Mouse (Mus musculus) ES-Bruce4 (cell line): ENCODE measurements around the gene Gnb2. TPM values are rescaled to one million over a fixed set of nuclear protein-coding genes. Genes with fewer than 3 reads are reported as not detected.

Source experiments
- H3K27ac ChIP-seq: 2 replicates; pipeline ENCODE4 v1.5.1; 2012; ENCODE audit warnings: low read length, inconsistent platforms; ENCODE audit not compliant: insufficient read depth
- H3K27me3 ChIP-seq: 2 replicates; pipeline ENCODE4 v1.6.1; 2012; ENCODE audit warnings: mild to moderate bottlenecking, low read length, inconsistent platforms; ENCODE audit not compliant: control insufficient read depth, poor library complexity, insufficient read depth, severe bottlenecking
- H3K36me3 ChIP-seq: 2 replicates; pipeline ENCODE4 v1.6.1; 2012; ENCODE audit warnings: inconsistent platforms, mild to moderate bottlenecking, low read length, moderate library complexity; ENCODE audit not compliant: control insufficient read depth, poor library complexity, insufficient read depth, severe bottlenecking
- H3K4me1 ChIP-seq: one replicate; pipeline ENCODE4 v1.8.1; 2011; ENCODE audit warnings: low read length; ENCODE audit not compliant: control insufficient read depth, insufficient read depth
- H3K4me3 ChIP-seq: 2 replicates; pipeline ENCODE4 v1.5.1; 2011; ENCODE audit warnings: low read depth, mild to moderate bottlenecking, low read length
- H3K9ac ChIP-seq: 2 replicates; pipeline ENCODE4 v1.6.1; 2012; ENCODE audit warnings: low read depth, mild to moderate bottlenecking, inconsistent platforms; ENCODE audit not compliant: poor library complexity, severe bottlenecking
- H3K9me3 ChIP-seq: replicated peaks from 2 replicates; pipeline ENCODE4 v1.6.1; 2012; ENCODE audit warnings: mild to moderate bottlenecking, low read length, inconsistent platforms; ENCODE audit not compliant: control insufficient read depth, poor library complexity, insufficient read depth, severe bottlenecking
- CTCF ChIP-seq: IDR thresholded peaks from one replicate; pipeline ENCODE4 v1.8.1; 2011; ENCODE audit warnings: low read depth, low read length
- EP300 ChIP-seq: IDR thresholded peaks from 2 replicates; pipeline ENCODE4 v1.6.1; 2011; ENCODE audit warnings: low read depth, low read length; ENCODE audit not compliant: insufficient read depth
- POLR2A ChIP-seq: IDR thresholded peaks from one replicate; pipeline ENCODE4 v1.8.1; 2011; ENCODE audit warnings: low read length; ENCODE audit not compliant: insufficient read depth
- polyA plus RNA-seq: library from polyadenylated mRNA; stranded (reverse); fragments of >200 nt; gene quantifications from 2 replicates; pipeline ENCODE4 v1.2.4, GENCODE M21; 2011; ENCODE audit warnings: low read depth; ENCODE audit not compliant: missing spikeins, insufficient read depth, insufficient read length

Gnb2 gene
- polyA plus RNA-seq, 1 experiment = 208 TPM

GRCm38 (mm10) chr5:137485851-137486155, 47.5 kb downstream of the Gnb2 start:
- Histone ChIP-seq H3K4me1 (no peaks in the 10 kb centered on the region), H3K36me3 (no peaks in the 10 kb centered on the region), H3K9ac (peak overlapping the region; percentile 60), H3K27ac (no peak overlapping the region), H3K9me3 (no peaks in the 10 kb centered on the region), H3K4me3 (peak overlapping the region; percentile 51), H3K27me3 (no peaks in the 10 kb centered on the region)
- no peak for TF ChIP-seq EP300

GRCm38 (mm10) chr5:137485071-137485850, 48.0 kb downstream of the Gnb2 start:
- H3K4me3 ChIP-seq = peak overlapping the region; percentile 51
- H3K27me3 ChIP-seq = no peaks in the 10 kb centered on the region
- H3K9ac ChIP-seq = peak overlapping the region; percentile 60
- H3K4me1 ChIP-seq = no peaks in the 10 kb centered on the region
- no peak overlapping the region for H3K27ac ChIP-seq
- no peaks in the 10 kb centered on the region for H3K9me3 ChIP-seq
- TF ChIP-seq CTCF = no peak
- no peak for TF ChIP-seq EP300
- TF ChIP-seq POLR2A = no peak
- no peaks in the 10 kb centered on the region for H3K36me3 ChIP-seq

- Histone ChIP-seq H3K36me3 (no peaks in the 10 kb centered on the region), H3K27ac (no peak overlapping the region), H3K27me3 (no peaks in the 10 kb centered on the region), H3K4me3 (no peak overlapping the region), H3K9me3 (no peaks in the 10 kb centered on the region), H3K9ac (no peak overlapping the region), H3K4me1 (no peaks in the 10 kb centered on the region)
- TF ChIP-seq POLR2A = no peak
- no peak for TF ChIP-seq CTCF
- TF ChIP-seq EP300 = no peak
Measured at GRCm38 (mm10) chr5:137481897-137482296, 51.4 kb downstream of the Gnb2 start.

- no peak overlapping the region for H3K27ac ChIP-seq
- H3K36me3 ChIP-seq = no peaks in the 10 kb centered on the region
- H3K9ac ChIP-seq = no peak overlapping the region
- no peaks in the 10 kb centered on the region for H3K9me3 ChIP-seq
- no peaks in the 10 kb centered on the region for H3K4me1 ChIP-seq
- H3K4me3 ChIP-seq = no peak overlapping the region
- no peaks in the 10 kb centered on the region for H3K27me3 ChIP-seq
- no peak for TF ChIP-seq EP300
- TF ChIP-seq CTCF = peak; percentile 27
Measured at GRCm38 (mm10) chr5:137481138-137481537, 52.2 kb downstream of the Gnb2 start.

Other genes starting within 250 kb of the Gnb2 start
- gene Ache, start 246.0 kb downstream of the Gnb2 start, polyA plus RNA-seq = 0.31 TPM in 1 of 2 replicates, not detected in the other
- gene Ufsp1, start 238.9 kb downstream of the Gnb2 start, polyA plus RNA-seq = 6.4 and 8.7 TPM in 2 replicates
- 121 and 139 TPM in 2 replicates for gene Srrt, start 225.8 kb downstream of the Gnb2 start, polyA plus RNA-seq
- gene Trip6, start 219.1 kb downstream of the Gnb2 start, polyA plus RNA-seq = 22.2 and 23.2 TPM in 2 replicates
- gene Slc12a9, start 199.9 kb downstream of the Gnb2 start, polyA plus RNA-seq = 7.9 and 8.8 TPM in 2 replicates
- 17.1 and 20.7 TPM in 2 replicates for gene Ephb4, start 183.4 kb downstream of the Gnb2 start, polyA plus RNA-seq
- 0.04 TPM in 1 of 2 replicates, not detected in the other for gene Zan, start 56.4 kb downstream of the Gnb2 start, polyA plus RNA-seq
- 14.4 and 15.0 TPM in 2 replicates for gene Pop7, start 31.0 kb downstream of the Gnb2 start, polyA plus RNA-seq
- gene Gigyf1, start 15.0 kb downstream of the Gnb2 start, polyA plus RNA-seq = 33.5 and 37.9 TPM in 2 replicates
- not detected in 2 replicates for gene Epo, start 268 bp downstream of the Gnb2 start, polyA plus RNA-seq
- gene Actl6b, start 20.0 kb upstream of the Gnb2 start, polyA plus RNA-seq = not detected in 2 replicates
- 2.3 and 5.4 TPM in 2 replicates for gene Tfr2, start 36.3 kb upstream of the Gnb2 start, polyA plus RNA-seq
- gene Mospd3, start 67.5 kb upstream of the Gnb2 start, polyA plus RNA-seq = 20.3 and 22.4 TPM in 2 replicates
- gene Pcolce, start 80.3 kb upstream of the Gnb2 start, polyA plus RNA-seq = 49.2 and 60.6 TPM in 2 replicates
- gene Fbxo24, start 95.5 kb upstream of the Gnb2 start, polyA plus RNA-seq = 0.48 and 0.94 TPM in 2 replicates
- 25.1 and 28.6 TPM in 2 replicates for gene Lrch4, start 95.6 kb upstream of the Gnb2 start, polyA plus RNA-seq
- gene Gm20605, start 95.7 kb upstream of the Gnb2 start, polyA plus RNA-seq = 5.4 and 9.0 TPM in 2 replicates
- 5.0 and 7.9 TPM in 2 replicates for gene Sap25, start 107.8 kb upstream of the Gnb2 start, polyA plus RNA-seq
- gene Irs3, start 112.2 kb upstream of the Gnb2 start, polyA plus RNA-seq = 1.2 and 1.5 TPM in 2 replicates
- gene Agfg2, start 151.2 kb upstream of the Gnb2 start, polyA plus RNA-seq = 14.8 and 16.0 TPM in 2 replicates
- gene Nyap1, start 208.1 kb upstream of the Gnb2 start, polyA plus RNA-seq = 12.4 and 13.0 TPM in 2 replicates
- 47.7 and 53.3 TPM in 2 replicates for gene Tsc22d4, start 212.2 kb upstream of the Gnb2 start, polyA plus RNA-seq
- gene Ppp1r35, start 245.3 kb upstream of the Gnb2 start, polyA plus RNA-seq = 30.3 and 35.4 TPM in 2 replicates